ENCODE assay signal across 11 mouse cellular contexts in genomic region chr14:55518897-55519296, GRCm38 (mm10). TPM values are rescaled to one million over a fixed set of nuclear protein-coding genes. Genes with fewer than 3 reads are reported as not detected.
A peak's percentile ranks its signal among the peaks of the same experiment; 100 is the strongest.
DNase-seq lines count a peak whose midpoint lies in the region; ATAC-seq and TF ChIP-seq lines count a peak whose summit lies in the region.
"Had no signal": no experiment of that assay in that cellular context is flagged by ENCODE, and none has a peak within 500 bp of the region (broad histone marks: within the 10 kb centered on the region; RNA-seq: fewer than 3 reads in every experiment).

No protein-coding gene starts in this region.

- TF ChIP-seq CTCF in cortical plate, adult 2 months (IDR thresholded peaks at IDR 0.05; ENCODE audit: extremely low read depth, insufficient read depth, low read length) = no peak
- TF ChIP-seq CTCF in forebrain, postnatal 0 days (IDR thresholded peaks at IDR 0.05; ENCODE audit: low read depth) = no peak
- TF ChIP-seq CTCF in intestine, postnatal 0 days (IDR thresholded peaks at IDR 0.05; ENCODE audit: low read depth) = no peak

- H3K4me1 ChIP-seq in cortical plate, adult 2 months (ENCODE audit: control insufficient read depth, insufficient read depth, low read length) = peaks cover 8% of the 10 kb centered on the region
- no peaks in the 10 kb centered on the region for H3K4me1 ChIP-seq in forebrain, postnatal 0 days (ENCODE audit: insufficient read depth)
- peaks cover 29% of the 10 kb centered on the region for H3K4me1 ChIP-seq in neural tube, embryonic 13.5 days (replicated peaks)
- no peaks in the 10 kb centered on the region for H3K4me1 ChIP-seq in intestine, postnatal 0 days (replicated peaks; ENCODE audit: control insufficient read depth, insufficient read depth, low read length)

- no peak overlapping the region for H3K4me3 ChIP-seq in cortical plate, adult 2 months (ENCODE audit: insufficient read depth, low read length)
- H3K4me3 ChIP-seq in forebrain, postnatal 0 days (ENCODE audit: low read depth, low read length) = no peak overlapping the region
- no peak overlapping the region for H3K4me3 ChIP-seq in neural tube, embryonic 13.5 days
- no peak overlapping the region for H3K4me3 ChIP-seq in intestine, postnatal 0 days (ENCODE audit: low read depth, low read length)

- TF ChIP-seq POLR2A in cortical plate, adult 2 months (IDR thresholded peaks at IDR 0.05; ENCODE audit: extremely low read depth, insufficient read depth, low read length) = 0 out of 2 replicates have a peak, but pooled peaks have one; percentile 2

- ATAC-seq in forebrain, postnatal 0 days = peak; percentile 44
- ATAC-seq in neural tube, embryonic 13.5 days (ENCODE audit: low read depth) = peak; percentile 45; the same call in 1 of the 2 replicates
- ATAC-seq in intestine, postnatal 0 days = no peak

- no peak overlapping the region for H3K4me2 ChIP-seq in forebrain, postnatal 0 days (ENCODE audit: low read depth)
- H3K4me2 ChIP-seq in neural tube, embryonic 13.5 days = no peak overlapping the region
- no peak overlapping the region for H3K4me2 ChIP-seq in intestine, postnatal 0 days (replicated peaks; ENCODE audit: low read depth)

- WGBS in forebrain, postnatal 0 days = 42% methylated on average over 2 of the region's 2 CpGs
- 29% methylated on average over 2 of the region's 2 CpGs for WGBS in neural tube, embryonic 13.5 days
- 55% methylated on average over 2 of the region's 2 CpGs for WGBS in intestine, postnatal 0 days

- DNase-seq in forebrain, postnatal 0 days = peak; percentile 24
- peak; percentile 74 to 79 for DNase-seq in layer of hippocampus, postnatal 36 days
- no peak for DNase-seq in adrenal gland, adult 2 months
- DNase-seq in gastrocnemius, postnatal 14 days = no peak
- DNase-seq in kidney, adult 9 months = no peak
- DNase-seq: lung, postnatal 14 days had no signal

- H3K9ac ChIP-seq in forebrain, postnatal 0 days = no peak overlapping the region
- H3K9ac ChIP-seq in neural tube, embryonic 13.5 days = no peak overlapping the region
- H3K9ac ChIP-seq in intestine, postnatal 0 days (ENCODE audit: low read depth, low read length) = no peak overlapping the region

- no peaks in the 10 kb centered on the region for H3K9me3 ChIP-seq in forebrain, postnatal 0 days (ENCODE audit: low read length)
- no peaks in the 10 kb centered on the region for H3K9me3 ChIP-seq in neural tube, embryonic 13.5 days
- H3K9me3 ChIP-seq in intestine, postnatal 0 days (ENCODE audit: control insufficient read depth) = no peaks in the 10 kb centered on the region

- H3K27me3 ChIP-seq in forebrain, postnatal 0 days (ENCODE audit: insufficient read depth, low read length) = no peaks in the 10 kb centered on the region
- H3K27me3 ChIP-seq in neural tube, embryonic 13.5 days = peaks cover 24% of the 10 kb centered on the region
- H3K27me3 ChIP-seq in intestine, postnatal 0 days (replicated peaks; ENCODE audit: control insufficient read depth, insufficient read depth, low read length) = peaks cover 16% of the 10 kb centered on the region

- H3K27ac ChIP-seq in cortical plate, adult 2 months (ENCODE audit: insufficient read depth, low read length) = no peak overlapping the region
- H3K27ac ChIP-seq in forebrain, postnatal 0 days (ENCODE audit: low read depth, low read length) = no peak overlapping the region
- peak overlapping the region; percentile 33; the same call in 1 of the 2 replicates for H3K27ac ChIP-seq in neural tube, embryonic 13.5 days (replicated peaks)
- no peak overlapping the region for H3K27ac ChIP-seq in intestine, postnatal 0 days (ENCODE audit: low read depth, low read length)

- no peaks in the 10 kb centered on the region for H3K36me3 ChIP-seq in forebrain, postnatal 0 days (ENCODE audit: insufficient read depth)
- no peaks in the 10 kb centered on the region for H3K36me3 ChIP-seq in neural tube, embryonic 13.5 days
- H3K36me3 ChIP-seq in intestine, postnatal 0 days (ENCODE audit: control insufficient read depth, insufficient read depth) = no peaks in the 10 kb centered on the region

- intact Hi-C loops in gastrocnemius, postnatal 14 days (cut with DNase I; ENCODE audit: low total_unique reads) = no loop called here

RNA-seq across cellular contexts. Expression of gene Nrl, which starts 5.9 kb away (rescaled TPM):
- polyA plus RNA-seq in cortical plate, adult 2 months (2012; rRNA removed) = 0.21 and 0.66 TPM in 2 replicates
- total RNA-seq in forebrain, postnatal 0 days (2014; rRNA removed) = 2.0 and 2.7 TPM in 2 replicates
- 0.21 TPM in 1 of 2 replicates, not detected in the other for polyA plus RNA-seq in forebrain, postnatal 0 days (2015; fragmentation: Nextera tagmentation; extraction: Ambion mirVana)
- total RNA-seq in layer of hippocampus, postnatal 36 days (2021) = 1 to 10 TPM; 1.6 to 5.6 TPM
- 0.07 TPM in 1 of 2 replicates, not detected in the other for polyA plus RNA-seq in neural tube, embryonic 13.5 days (2015; fragmentation: Nextera tagmentation; extraction: Ambion mirVana)
- not detected for total RNA-seq in adrenal gland, adult 2 months (2021)
- not detected in 2 replicates for polyA plus RNA-seq in adrenal gland, adult 2 months (2012; rRNA removed)
- not detected for total RNA-seq in gastrocnemius, postnatal 14 days (2021)
- polyA plus RNA-seq in intestine, postnatal 0 days (2015; fragmentation: Nextera tagmentation; extraction: Ambion mirVana) = not detected in 2 replicates
- total RNA-seq: gastrocnemius, adult 18-20 months had no signal
- polyA plus RNA-seq: large intestine, adult 2 months had no signal

RNA-seq across cellular contexts. Expression of gene Cpne6, which starts 8.7 kb away (rescaled TPM):
- 195 and 268 TPM in 2 replicates for polyA plus RNA-seq in cortical plate, adult 2 months (2012; rRNA removed)
- total RNA-seq in forebrain, postnatal 0 days (2014; rRNA removed) = 32.5 and 39.6 TPM in 2 replicates
- 48.7 and 49.9 TPM in 2 replicates for polyA plus RNA-seq in forebrain, postnatal 0 days (2015; fragmentation: Nextera tagmentation; extraction: Ambion mirVana)
- 100 to 1,000 TPM; 696 to 698 TPM for total RNA-seq in layer of hippocampus, postnatal 36 days (2021)
- polyA plus RNA-seq in neural tube, embryonic 13.5 days (2015; fragmentation: Nextera tagmentation; extraction: Ambion mirVana) = 5.7 and 10.1 TPM in 2 replicates
- total RNA-seq in adrenal gland, adult 2 months (2021) = not detected
- 0.13 and 0.33 TPM in 2 replicates for polyA plus RNA-seq in adrenal gland, adult 2 months (2012; rRNA removed)
- under 1 TPM in 1 of 2 experiments, not detected in 1; 0.16 TPM for total RNA-seq in gastrocnemius, postnatal 14 days (2021)
- 0.24 and 0.39 TPM in 2 replicates for polyA plus RNA-seq in intestine, postnatal 0 days (2015; fragmentation: Nextera tagmentation; extraction: Ambion mirVana)
- total RNA-seq: gastrocnemius, adult 18-20 months had no signal

RNA-seq across cellular contexts. Expression of gene Pck2, which starts 21.2 kb away (rescaled TPM):
- polyA plus RNA-seq in cortical plate, adult 2 months (2012; rRNA removed) = 27.2 and 35.7 TPM in 2 replicates
- 23.6 and 24.5 TPM in 2 replicates for total RNA-seq in forebrain, postnatal 0 days (2014; rRNA removed)
- 9.8 and 12.5 TPM in 2 replicates for polyA plus RNA-seq in forebrain, postnatal 0 days (2015; fragmentation: Nextera tagmentation; extraction: Ambion mirVana)
- 10 to 100 TPM; 42.6 to 45.8 TPM for total RNA-seq in layer of hippocampus, postnatal 36 days (2021)
- 18.7 and 20.3 TPM in 2 replicates for polyA plus RNA-seq in neural tube, embryonic 13.5 days (2015; fragmentation: Nextera tagmentation; extraction: Ambion mirVana)
- 10 to 100 TPM; 21.3 to 28.6 TPM for total RNA-seq in adrenal gland, adult 2 months (2021)
- polyA plus RNA-seq in adrenal gland, adult 2 months (2012; rRNA removed) = 47.7 and 50.9 TPM in 2 replicates
- total RNA-seq in gastrocnemius, postnatal 14 days (2021) = 10 to 100 TPM; 11.5 to 13.8 TPM
- 16.7 and 17.6 TPM in 2 replicates for polyA plus RNA-seq in intestine, postnatal 0 days (2015; fragmentation: Nextera tagmentation; extraction: Ambion mirVana)

RNA-seq across cellular contexts. Expression of gene Carmil3, which starts 28.4 kb away (rescaled TPM):
- polyA plus RNA-seq in cortical plate, adult 2 months (2012; rRNA removed) = 56.0 and 63.7 TPM in 2 replicates
- 91.4 and 129 TPM in 2 replicates for total RNA-seq in forebrain, postnatal 0 days (2014; rRNA removed)
- 13.2 and 19.5 TPM in 2 replicates for polyA plus RNA-seq in forebrain, postnatal 0 days (2015; fragmentation: Nextera tagmentation; extraction: Ambion mirVana)
- 10 to 100 TPM; 59.2 to 60.3 TPM for total RNA-seq in layer of hippocampus, postnatal 36 days (2021)
- 19.6 and 21.7 TPM in 2 replicates for polyA plus RNA-seq in neural tube, embryonic 13.5 days (2015; fragmentation: Nextera tagmentation; extraction: Ambion mirVana)
- 1 to 10 TPM; 4.8 to 5.4 TPM for total RNA-seq in adrenal gland, adult 2 months (2021)
- 11.0 and 14.8 TPM in 2 replicates for polyA plus RNA-seq in adrenal gland, adult 2 months (2012; rRNA removed)
- total RNA-seq in gastrocnemius, postnatal 14 days (2021) = 1 to 10 TPM in 1 of 2 experiments, under 1 TPM in 1; 0.74 to 1.3 TPM
- 0.52 and 0.61 TPM in 2 replicates for polyA plus RNA-seq in intestine, postnatal 0 days (2015; fragmentation: Nextera tagmentation; extraction: Ambion mirVana)

RNA-seq across cellular contexts. Expression of gene Dhrs4, which starts 40.3 kb away (rescaled TPM):
- polyA plus RNA-seq in cortical plate, adult 2 months (2012; rRNA removed) = 14.3 and 16.0 TPM in 2 replicates
- total RNA-seq in forebrain, postnatal 0 days (2014; rRNA removed) = 11.9 and 14.8 TPM in 2 replicates
- polyA plus RNA-seq in forebrain, postnatal 0 days (2015; fragmentation: Nextera tagmentation; extraction: Ambion mirVana) = 20.9 and 22.2 TPM in 2 replicates
- 10 to 100 TPM; 22.0 to 23.3 TPM for total RNA-seq in layer of hippocampus, postnatal 36 days (2021)
- polyA plus RNA-seq in neural tube, embryonic 13.5 days (2015; fragmentation: Nextera tagmentation; extraction: Ambion mirVana) = 26.1 and 31.9 TPM in 2 replicates
- 100 to 1,000 TPM in 1 of 2 experiments, 10 to 100 TPM in 1; 80.6 to 110 TPM for total RNA-seq in adrenal gland, adult 2 months (2021)
- 40.9 and 44.7 TPM in 2 replicates for polyA plus RNA-seq in adrenal gland, adult 2 months (2012; rRNA removed)
- total RNA-seq in gastrocnemius, postnatal 14 days (2021) = 10 to 100 TPM; 30.5 to 40.5 TPM
- polyA plus RNA-seq in intestine, postnatal 0 days (2015; fragmentation: Nextera tagmentation; extraction: Ambion mirVana) = 130 and 133 TPM in 2 replicates

Comparison
In these comparisons a context has a peak if more than half of its experiments do, and no peak if none do; other contexts are left out.
1. DNase-seq: peak in forebrain, postnatal 0 days (single experiment) and layer of hippocampus, postnatal 36 days (2 of 2); none in adrenal gland, adult 2 months (single experiment), gastrocnemius, postnatal 14 days (single experiment) and kidney, adult 9 months (single experiment).